Mouse (Mus musculus) small intestine, adult 2 months (tissue): ENCODE data around the gene Sarm1.

ENCODE experiments used
- CTCF ChIP-seq: fragments of 200-500 bp; IDR thresholded peaks from 2 replicates; pipeline ENCODE4 v1.5.1; 2012; ENCODE audit warnings: low read depth, mild to moderate bottlenecking, control low read depth, inconsistent platforms, low read length, moderate library complexity, mixed read lengths; ENCODE audit not compliant: insufficient replicate concordance, insufficient read length; ENCODE audit errors: extremely low read depth
- POLR2A ChIP-seq: fragments of 200-500 bp; IDR thresholded peaks from 2 replicates; pipeline ENCODE4 v1.6.1; 2012; ENCODE audit warnings: low read depth, mild to moderate bottlenecking, control low read depth, inconsistent platforms, low read length, moderate library complexity

GRCm38 (mm10) chr11:78427655-78428054, 69.9 kb downstream of the Sarm1 start:
- TF ChIP-seq POLR2A = no peak
- no peak for TF ChIP-seq CTCF
